Mouse (Mus musculus) ES-E14 (cell line): ENCODE results near the gene Cd163l1. TPM values are rescaled to one million over a fixed set of nuclear protein-coding genes. Genes with fewer than 3 reads are reported as not detected.
A peak's percentile ranks its signal among the peaks of the same experiment; 100 is the strongest.

ENCODE experiments used
- DNase-seq: peaks from one replicate; pipeline ENCODE4 v3.0.0-alpha.2; 2013; ENCODE audit warnings: low read depth, low spot score
- H3K27ac ChIP-seq: 2 replicates; pipeline ENCODE4 v1.5.1; 2012; ENCODE audit warnings: low read depth, mild to moderate bottlenecking, low read length, moderate library complexity, mixed read lengths; ENCODE audit not compliant: poor library complexity, insufficient read depth, severe bottlenecking
- H3K36me3 ChIP-seq: 2 replicates; pipeline ENCODE4 v1.6.1; 2012; ENCODE audit warnings: mild to moderate bottlenecking, low read length, moderate library complexity, mixed read lengths; ENCODE audit not compliant: control insufficient read depth, poor library complexity, insufficient read depth, severe bottlenecking
- H3K4me1 ChIP-seq, 2 experiments: fragments of 150-350 bp in 1 of 2; sonication (generic) in 1 of 2; 2 replicates each; pipeline ENCODE4 v1.6.1; 2012; ENCODE audit warnings: low read length in 2 of 2, mild to moderate bottlenecking in 1 of 2, mixed read lengths in 1 of 2; ENCODE audit not compliant: control insufficient read depth in 2 of 2, insufficient read depth in 2 of 2, poor library complexity in 1 of 2
- H3K4me3 ChIP-seq, 2 experiments: fragments of 150-350 bp in 1 of 2; sonication (generic) in 1 of 2; 2 replicates each; pipeline ENCODE4 v1.5.1; 2012; ENCODE audit warnings: low read length in 2 of 2, low read depth in 1 of 2, mild to moderate bottlenecking in 1 of 2, mixed read lengths in 1 of 2; ENCODE audit not compliant: insufficient read depth in 1 of 2, poor library complexity in 1 of 2, severe bottlenecking in 1 of 2
- H3K9ac ChIP-seq: 2 replicates; pipeline ENCODE4 v1.6.1; 2012; ENCODE audit warnings: low read depth, mild to moderate bottlenecking, low read length, mixed read lengths; ENCODE audit not compliant: poor library complexity, insufficient read depth, severe bottlenecking
- H3K9me3 ChIP-seq: fragments of 150-350 bp; sonication (generic); 2 replicates; pipeline ENCODE4 v1.6.1; 2012; ENCODE audit warnings: low read depth, mild to moderate bottlenecking, low read length; ENCODE audit not compliant: control insufficient read depth, insufficient read depth
- CHD2 ChIP-seq: IDR thresholded peaks from 2 replicates; pipeline ENCODE4 v1.6.1; 2014; ENCODE audit warnings: mild to moderate bottlenecking, low read depth, low read length, inconsistent platforms
- HCFC1 ChIP-seq: IDR thresholded peaks from 2 replicates; pipeline ENCODE4 v1.6.1; 2012; ENCODE audit warnings: low read length, inconsistent platforms, borderline replicate concordance; ENCODE audit not compliant: insufficient read depth
- MAFK ChIP-seq: IDR thresholded peaks from 2 replicates; pipeline ENCODE4 v1.6.1; 2014; ENCODE audit warnings: mild to moderate bottlenecking, low read depth, low read length, inconsistent platforms; ENCODE audit not compliant: insufficient read depth
- ZC3H11A ChIP-seq: IDR thresholded peaks from 2 replicates; pipeline ENCODE4 v1.6.1; 2012; ENCODE audit warnings: low read depth, mild to moderate bottlenecking, inconsistent platforms, low read length, borderline replicate concordance
- ZNF384 ChIP-seq: IDR thresholded peaks from 2 replicates; pipeline ENCODE4 v1.6.1; 2012; ENCODE audit warnings: low read depth, low read length, inconsistent platforms
- in situ Hi-C, 2 experiments: fragments of 600-800 bp; cut with MboI; formaldehyde crosslinking; loops; one replicate each; pipeline ENCODE4 v1.15.1; 2025; ENCODE audit warnings: low sequenced_read_pairs in 2 of 2, inconsistent platforms in 1 of 2; ENCODE audit not compliant: unreplicated experiment in 2 of 2
- total RNA-seq: library from RNA; depleted of rRNA; stranded (reverse); fragments of 300-350 nt; gene quantifications from 2 replicates; pipeline ENCODE4 v1.2.3, GENCODE M21; 2012

Cd163l1 gene
- total RNA-seq, 1 experiment: not detected

- peak; percentile 55 for DNase-seq
- Histone ChIP-seq H3K36me3 (no peaks in the 10 kb centered on the region), H3K4me3 (no peak overlapping the region), H3K9me3 (no peaks in the 10 kb centered on the region), H3K27ac (no peak overlapping the region), H3K9ac (no peak overlapping the region), H3K4me1 (no peaks in the 10 kb centered on the region)
- in situ Hi-C loops: no loop called here
- TF ChIP-seq CHD2: no peak
- TF ChIP-seq ZNF384: no peak
- no peak for TF ChIP-seq MAFK
- no peak for TF ChIP-seq HCFC1
These were observed 29.4 kb upstream of the Cd163l1 start for GRCm38 (mm10) chr7:140188391-140189328.

DNA sequence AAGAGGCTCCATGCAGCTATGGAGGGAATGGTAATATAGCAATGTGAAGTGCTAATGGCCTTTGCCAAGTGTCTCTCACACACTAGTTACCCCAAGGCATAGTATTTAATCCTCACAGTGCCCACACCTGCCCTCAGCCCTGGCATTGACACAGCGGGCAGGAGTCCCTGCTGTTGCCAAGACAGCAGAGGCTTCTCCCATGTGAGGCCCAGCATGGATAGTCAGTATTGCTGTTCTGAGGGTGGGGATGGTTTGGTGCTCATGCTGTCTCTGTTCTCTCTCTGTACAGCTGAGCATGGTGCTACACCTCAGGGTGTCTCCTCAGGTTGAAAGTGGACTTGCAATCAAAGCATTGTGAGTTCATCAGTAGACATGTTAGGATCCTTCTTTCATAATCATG is 27.6 kb upstream of the Cd163l1 start:
- in situ Hi-C loops: no loop called here
- Histone ChIP-seq H3K9ac (no peak overlapping the region), H3K4me1 (no peaks in the 10 kb centered on the region), H3K36me3 (no peaks in the 10 kb centered on the region), H3K4me3 (no peak overlapping the region), H3K27ac (no peak overlapping the region), H3K9me3 (no peaks in the 10 kb centered on the region)
- TF ChIP-seq MAFK: no peak
- DNase-seq: no peak

GRCm38 (mm10) chr7:140192445-140192844 is 25.6 kb upstream of the Cd163l1 start:
- H3K4me1 ChIP-seq: no peaks in the 10 kb centered on the region
- TF ChIP-seq MAFK: no peak
- no peak for TF ChIP-seq ZC3H11A
- no peak for TF ChIP-seq HCFC1
- TF ChIP-seq CHD2: no peak
- TF ChIP-seq ZNF384: no peak
- H3K36me3 ChIP-seq: no peaks in the 10 kb centered on the region
- no peak for DNase-seq
- no peak overlapping the region for H3K4me3 ChIP-seq
- no peak overlapping the region for H3K27ac ChIP-seq
- H3K9me3 ChIP-seq: no peaks in the 10 kb centered on the region
- in situ Hi-C loops: no loop called here
- H3K9ac ChIP-seq: no peak overlapping the region

GRCm38 (mm10) chr7:140192851-140193250 is 25.2 kb upstream of the Cd163l1 start:
- no peak overlapping the region for H3K27ac ChIP-seq
- H3K4me3 ChIP-seq: no peak overlapping the region
- no peak for DNase-seq
- no peaks in the 10 kb centered on the region for H3K4me1 ChIP-seq
- no peaks in the 10 kb centered on the region for H3K36me3 ChIP-seq
- no peaks in the 10 kb centered on the region for H3K9me3 ChIP-seq
- H3K9ac ChIP-seq: no peak overlapping the region
- TF ChIP-seq MAFK (no peak), HCFC1 (no peak), CHD2 (no peak), ZNF384 (no peak), ZC3H11A (no peak)
- in situ Hi-C loops: no loop called here

DNA sequence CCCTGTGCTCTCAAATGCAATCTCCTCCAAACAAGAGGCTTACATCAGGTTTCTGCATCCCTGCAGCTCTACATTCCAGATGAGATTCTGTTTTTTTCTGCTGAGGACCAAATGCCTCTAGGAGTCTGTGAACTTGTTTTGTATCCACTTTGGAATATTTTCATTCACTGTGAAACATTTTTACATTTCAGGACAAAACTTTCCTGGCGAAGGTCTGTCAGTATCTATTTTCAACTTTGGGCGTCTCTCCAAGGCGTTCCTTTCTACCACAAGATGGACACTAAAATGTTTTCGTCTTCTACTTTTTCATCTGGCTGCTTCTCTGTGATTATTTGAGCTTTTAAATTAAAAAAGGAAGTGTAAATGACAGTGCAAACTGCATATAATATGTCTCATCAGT is 24.0 kb upstream of the Cd163l1 start:
- H3K9me3 ChIP-seq: no peaks in the 10 kb centered on the region
- no peak overlapping the region for H3K4me3 ChIP-seq
- H3K27ac ChIP-seq: no peak overlapping the region
- H3K9ac ChIP-seq: no peak overlapping the region
- no peaks in the 10 kb centered on the region for H3K36me3 ChIP-seq
- in situ Hi-C loops: no loop called here
- H3K4me1 ChIP-seq: no peaks in the 10 kb centered on the region
- TF ChIP-seq MAFK (no peak), ZC3H11A (no peak), CHD2 (no peak), HCFC1 (no peak), ZNF384 (no peak)
- DNase-seq: no peak
